Mouse (Mus musculus) layer of hippocampus, adult 11-12 months (tissue): ENCODE measurements around the gene Kcnh5.

Source experiments
- DNase-seq: peaks from one replicate; pipeline ENCODE4 v3.0.0; 2022; ENCODE audit warnings: low spot score

Kcnh5 gene

GRCm38 (mm10) chr12:74952661-74953060, 224.5 kb downstream of the Kcnh5 start:
- no peak for DNase-seq

GRCm38 (mm10) chr12:74951124-74952115, 225.7 kb downstream of the Kcnh5 start:
- no peak for DNase-seq

GRCm38 (mm10) chr12:74901331-74901730, 275.8 kb downstream of the Kcnh5 start:
- no peak for DNase-seq

GRCm38 (mm10) chr12:74900777-74901176, 276.4 kb downstream of the Kcnh5 start:
- DNase-seq = no peak

GRCm38 (mm10) chr12:74899055-74899454, 278.1 kb downstream of the Kcnh5 start:
- DNase-seq = no peak

GRCm38 (mm10) chr12:74898211-74898610, 278.9 kb downstream of the Kcnh5 start:
- no peak for DNase-seq

- no peak for DNase-seq
These were observed 282.2 kb downstream of the Kcnh5 start for GRCm38 (mm10) chr12:74894870-74895423.

GRCm38 (mm10) chr12:74889419-74889818, 287.7 kb downstream of the Kcnh5 start:
- no peak for DNase-seq

- no peak for DNase-seq
These were observed 290.1 kb downstream of the Kcnh5 start for GRCm38 (mm10) chr12:74887064-74887463.

- DNase-seq = no peak
These were observed 295.8 kb downstream of the Kcnh5 start for GRCm38 (mm10) chr12:74881344-74881743.

- DNase-seq = no peak
These were observed 321.5 kb downstream of the Kcnh5 start for GRCm38 (mm10) chr12:74855666-74856065.

- DNase-seq = no peak
These were observed 322.9 kb downstream of the Kcnh5 start for GRCm38 (mm10) chr12:74854263-74854662.

GRCm38 (mm10) chr12:74850323-74850722, 326.8 kb downstream of the Kcnh5 start:
- DNase-seq = no peak

GRCm38 (mm10) chr12:74849912-74850311, 327.2 kb downstream of the Kcnh5 start:
- DNase-seq = no peak

GRCm38 (mm10) chr12:74848611-74849347, 328.4 kb downstream of the Kcnh5 start:
- DNase-seq = peak; percentile 88
